Mouse (Mus musculus): ENCODE results near the gene Gpn1. TPM values are rescaled to one million over a fixed set of nuclear protein-coding genes. Genes with fewer than 3 reads are reported as not detected.
"Not testable (repeated sequence)": the region's sequence is repeated elsewhere in the genome, so short reads cannot be mapped to it uniquely, and the experiment has no call there.

Gpn1 gene
- polyA plus RNA-seq, 1 experiment from 2014 or later: 79.8 TPM

DNA sequence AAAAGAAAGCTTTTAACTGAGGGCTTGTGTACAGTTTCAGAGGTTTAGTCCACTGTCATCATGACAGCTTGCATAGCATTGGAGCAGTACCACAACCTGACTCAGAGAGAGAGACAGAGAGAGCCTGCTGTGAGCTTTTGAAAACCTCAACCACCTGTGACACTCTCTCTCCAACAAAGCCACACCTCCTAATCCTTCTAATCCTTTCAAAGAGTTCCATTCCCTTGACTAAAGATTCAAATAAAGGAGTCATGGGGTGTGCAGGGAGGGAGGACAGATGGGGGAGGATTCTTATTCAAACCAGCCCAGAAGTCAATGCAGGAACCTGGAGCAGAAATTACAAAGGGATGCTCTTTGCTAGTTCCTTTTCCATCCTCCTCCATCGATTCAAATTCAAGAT lies 2.5 kb upstream of the Gpn1 start:
- no peak overlapping the region for H3K4me3 ChIP-seq
- H3K36me3 ChIP-seq (replicated peaks): peaks cover 7% of the 10 kb centered on the region; the same call in 1 of the 2 replicates
- H3K9me3 ChIP-seq: no peaks in the 10 kb centered on the region

DNA sequence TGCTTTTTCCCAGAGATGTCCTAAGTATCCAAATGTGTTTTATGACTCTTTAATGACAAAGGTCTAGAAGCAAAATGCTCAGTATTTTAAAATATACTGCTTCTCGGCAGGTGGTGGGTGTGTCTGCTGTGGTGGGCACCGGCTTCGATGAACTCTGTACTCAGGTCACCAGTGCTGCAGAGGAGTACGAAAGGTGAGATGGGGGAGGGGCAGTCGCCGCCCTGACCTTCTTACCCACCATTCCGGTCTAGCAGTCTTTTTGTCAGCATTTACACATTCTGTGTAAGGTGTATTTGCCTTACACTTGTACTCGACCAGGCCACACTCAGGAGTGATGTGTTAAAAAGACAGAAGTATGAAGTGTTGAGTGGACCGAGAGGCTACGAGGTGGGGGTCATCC lies 10.3 kb downstream of the Gpn1 start:
- no peak for ATAC-seq (replicated peaks)
- WGBS: 94% methylated on average over 10 of the region's 10 CpGs
- H3K36me3 ChIP-seq (replicated peaks): peaks cover 60% of the 10 kb centered on the region

More for the DNA sequence above, 2.5 kb upstream of the Gpn1 start:
- Histone ChIP-seq H3K9ac (no peak overlapping the region), H3K4me1 (peaks cover 14% of the 10 kb centered on the region), H3K27ac (no peak overlapping the region), H3K4me2 (no peak overlapping the region), H3K27me3 (replicated peaks) (no peaks in the 10 kb centered on the region)
- WGBS: 44% methylated on average over 1 of the region's 1 CpGs
- no peak for ATAC-seq (replicated peaks)

GRCm38 (mm10) chr5:31512481-31512880 lies 17.9 kb downstream of the Gpn1 start:
- H3K9ac ChIP-seq: no peak overlapping the region
- no peak overlapping the region for H3K4me2 ChIP-seq
- H3K27ac ChIP-seq: no peak overlapping the region
- ATAC-seq (replicated peaks): no peak
- peaks cover 57% of the 10 kb centered on the region for H3K36me3 ChIP-seq (replicated peaks)
- no peaks in the 10 kb centered on the region for H3K4me1 ChIP-seq
- H3K9me3 ChIP-seq: no peaks in the 10 kb centered on the region
- WGBS: 89% methylated on average over 1 of the region's 1 CpGs
- H3K4me3 ChIP-seq: no peak overlapping the region
- no peaks in the 10 kb centered on the region for H3K27me3 ChIP-seq (replicated peaks)

More for the DNA sequence above, 10.3 kb downstream of the Gpn1 start:
- Histone ChIP-seq H3K9ac (no peak overlapping the region), H3K27ac (no peak overlapping the region), H3K9me3 (no peaks in the 10 kb centered on the region), H3K4me3 (no peak overlapping the region), H3K4me2 (no peak overlapping the region), H3K4me1 (no peaks in the 10 kb centered on the region), H3K27me3 (replicated peaks) (no peaks in the 10 kb centered on the region)

- Histone ChIP-seq H3K4me2 (no peak overlapping the region), H3K36me3 (replicated peaks) (peaks cover 30% of the 10 kb centered on the region), H3K9ac (no peak overlapping the region), H3K9me3 (no peaks in the 10 kb centered on the region), H3K4me3 (no peak overlapping the region), H3K4me1 (peaks cover 5% of the 10 kb centered on the region), H3K27me3 (replicated peaks) (no peaks in the 10 kb centered on the region), H3K27ac (no peak overlapping the region)
- no peak for ATAC-seq (replicated peaks)
- WGBS: 97% methylated on average over 6 of the region's 6 CpGs
Measured at GRCm38 (mm10) chr5:31520556-31520955, 26.0 kb downstream of the Gpn1 start.

- H3K27me3 ChIP-seq (replicated peaks): no peaks in the 10 kb centered on the region
- peak within 1 kb of the TSS; percentile 73 for H3K9ac ChIP-seq
- peak within 1 kb of the TSS; percentile 93 for H3K4me2 ChIP-seq
- under 1% methylated on average over 28 of the region's 28 CpGs for WGBS
- peak; percentile 93 for ATAC-seq (replicated peaks)
- H3K27ac ChIP-seq: peak within 1 kb of the TSS; percentile 87
- H3K4me3 ChIP-seq: peak within 1 kb of the TSS; percentile 81
- H3K4me1 ChIP-seq: peaks cover 29% of the 10 kb centered on the region
- H3K9me3 ChIP-seq: no peaks in the 10 kb centered on the region
- peaks cover 16% of the 10 kb centered on the region; the same call in 1 of the 2 replicates for H3K36me3 ChIP-seq (replicated peaks)
Measured at GRCm38 (mm10) chr5:31526354-31527116, 32.0 kb downstream of the Gpn1 start, which contains the start of gene Slc4a1ap. Slc4a1ap (plus strand) TSS chr5:31526995.

- H3K9me3 ChIP-seq: no peaks in the 10 kb centered on the region
- H3K4me3 ChIP-seq: peak overlapping the region; percentile 81
- peak overlapping the region; percentile 73 for H3K9ac ChIP-seq
- ATAC-seq (replicated peaks): peak; percentile 73
- H3K36me3 ChIP-seq (replicated peaks): peaks cover 23% of the 10 kb centered on the region; the same call in 1 of the 2 replicates
- H3K4me2 ChIP-seq: peak overlapping the region; percentile 93
- peaks cover 29% of the 10 kb centered on the region for H3K4me1 ChIP-seq
- H3K27ac ChIP-seq: peak overlapping the region; percentile 87; the same call in 1 of the 2 replicates
- no peaks in the 10 kb centered on the region for H3K27me3 ChIP-seq (replicated peaks)
- WGBS: 5% methylated on average over 40 of the region's 40 CpGs
Measured at GRCm38 (mm10) chr5:31527117-31527680, 32.7 kb downstream of the Gpn1 start.

DNA sequence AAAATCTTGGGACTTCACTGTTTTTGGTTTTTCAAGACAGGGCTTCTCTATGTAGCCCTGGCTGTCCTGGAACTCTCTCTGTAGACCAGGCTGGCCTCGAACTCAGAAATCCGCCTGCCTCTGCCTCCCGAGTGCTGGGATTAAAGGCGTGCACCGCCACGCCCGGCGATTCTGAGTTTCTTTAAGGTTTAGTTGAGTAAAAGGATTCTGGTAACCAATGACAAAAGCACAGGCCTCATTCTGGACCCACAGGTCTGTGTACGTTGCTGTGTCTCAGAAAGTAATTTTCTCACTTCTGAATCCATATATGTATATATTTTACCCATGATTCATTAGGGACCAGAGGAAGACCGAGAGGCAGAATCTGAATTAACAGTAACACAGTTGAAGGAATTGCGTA lies 33.2 kb downstream of the Gpn1 start, which contains the start of gene Supt7l:
TSS of gene Supt7l (minus strand) at position 101 of the 400 bp plus-strand sequence.
- peak within 1 kb of the TSS; percentile 81 for H3K4me3 ChIP-seq
- peak within 1 kb of the TSS; percentile 73 for H3K9ac ChIP-seq
- WGBS: 84% methylated on average over 11 of the region's 11 CpGs
- not testable (repeated sequence) for ATAC-seq (replicated peaks); H3K9me3 ChIP-seq; H3K27me3 ChIP-seq (replicated peaks)
- H3K36me3 ChIP-seq (replicated peaks): peaks cover 24% of the 10 kb centered on the region; the same call in 1 of the 2 replicates
- peak within 1 kb of the TSS; percentile 93 for H3K4me2 ChIP-seq
- H3K27ac ChIP-seq: peak within 1 kb of the TSS; percentile 87
- peaks cover 29% of the 10 kb centered on the region for H3K4me1 ChIP-seq

- no peak for ATAC-seq (replicated peaks)
- 48% methylated on average over 2 of the region's 2 CpGs for WGBS
- H3K4me2 ChIP-seq: peak overlapping the region; percentile 93; the same call in 1 of the 2 replicates
- H3K4me1 ChIP-seq: peaks cover 29% of the 10 kb centered on the region
- H3K9me3 ChIP-seq: no peaks in the 10 kb centered on the region
- no peak overlapping the region for H3K4me3 ChIP-seq
- peaks cover 33% of the 10 kb centered on the region; the same call in 1 of the 2 replicates for H3K36me3 ChIP-seq (replicated peaks)
- H3K9ac ChIP-seq: no peak overlapping the region
- H3K27ac ChIP-seq: no peak overlapping the region
- no peaks in the 10 kb centered on the region for H3K27me3 ChIP-seq (replicated peaks)
Measured at GRCm38 (mm10) chr5:31528560-31528959, 34.0 kb downstream of the Gpn1 start.

GRCm38 (mm10) chr5:31535228-31535627 lies 40.7 kb downstream of the Gpn1 start:
- Histone ChIP-seq H3K36me3 (replicated peaks) (peaks cover 72% of the 10 kb centered on the region), H3K4me3 (no peak overlapping the region), H3K27me3 (replicated peaks) (no peaks in the 10 kb centered on the region), H3K27ac (no peak overlapping the region), H3K9me3 (no peaks in the 10 kb centered on the region), H3K4me1 (no peaks in the 10 kb centered on the region), H3K4me2 (no peak overlapping the region), H3K9ac (no peak overlapping the region)
- no peak for ATAC-seq (replicated peaks)
- WGBS: 84% methylated on average over 2 of the region's 2 CpGs

GRCm38 (mm10) chr5:31559401-31559800 lies 64.9 kb downstream of the Gpn1 start:
- H3K4me1 ChIP-seq: peaks cover 4% of the 10 kb centered on the region; the same call in 1 of the 2 replicates
- 31% methylated on average over 1 of the region's 1 CpGs for WGBS

GRCm38 (mm10) chr5:31560352-31560751 lies 65.8 kb downstream of the Gpn1 start:
- H3K4me3 ChIP-seq: no peak overlapping the region
- no peak overlapping the region for H3K9ac ChIP-seq
- no peaks in the 10 kb centered on the region for H3K9me3 ChIP-seq
- H3K36me3 ChIP-seq (replicated peaks): peaks cover 16% of the 10 kb centered on the region; the same call in 1 of the 2 replicates
- no peak overlapping the region for H3K27ac ChIP-seq
- no peak for ATAC-seq (replicated peaks)
- WGBS: 97% methylated on average over 2 of the region's 2 CpGs
- H3K4me2 ChIP-seq: no peak overlapping the region
- peaks cover 4% of the 10 kb centered on the region; the same call in 1 of the 2 replicates for H3K4me1 ChIP-seq
- no peaks in the 10 kb centered on the region for H3K27me3 ChIP-seq (replicated peaks)

More at GRCm38 (mm10) chr5:31559401-31559800, 64.9 kb downstream of the Gpn1 start:
- Histone ChIP-seq H3K4me3 (no peak overlapping the region), H3K27me3 (replicated peaks) (no peaks in the 10 kb centered on the region), H3K9ac (no peak overlapping the region), H3K9me3 (no peaks in the 10 kb centered on the region), H3K27ac (no peak overlapping the region), H3K36me3 (replicated peaks) (peaks cover 19% of the 10 kb centered on the region; the same call in 1 of the 2 replicates), H3K4me2 (no peak overlapping the region)
- ATAC-seq (replicated peaks): no peak

GRCm38 (mm10) chr5:31562036-31562666 lies 67.6 kb downstream of the Gpn1 start:
- no peak overlapping the region for H3K4me3 ChIP-seq
- H3K4me2 ChIP-seq: no peak overlapping the region
- no peak for ATAC-seq (replicated peaks)
- 0 out of 2 replicates have a peak, but pooled peaks cover 8% of the 10 kb centered on the region for H3K36me3 ChIP-seq (replicated peaks)
- peaks cover 4% of the 10 kb centered on the region; the same call in 1 of the 2 replicates for H3K4me1 ChIP-seq
- H3K27ac ChIP-seq: no peak overlapping the region
- H3K27me3 ChIP-seq (replicated peaks): no peaks in the 10 kb centered on the region
- no peak overlapping the region for H3K9ac ChIP-seq
- no peaks in the 10 kb centered on the region for H3K9me3 ChIP-seq
- WGBS: 87% methylated on average over 7 of the region's 7 CpGs

Data from midbrain, embryonic 15.5 days (tissue).